Mouse (Mus musculus): ENCODE data around the gene Clic3. TPM values are rescaled to one million over a fixed set of nuclear protein-coding genes. Genes with fewer than 3 reads are reported as not detected.

Gene Clic3
- total RNA-seq, 2 experiments from 2014 or later, result 0.90 to 0.91 TPM

Small RNAs within 50 kb of the gene (microRNA-seq; reads per million reads assigned to microRNA genes)
- 1.8 reads per million for gene Mir3087

Other genes with a start within 250 kb of the Clic3 start
- gene Nelfb, start 245.3 kb upstream of the Clic3 start, total RNA-seq (2021), result 10 to 100 TPM; 46.3 to 48.8 TPM
- not detected for gene Stpg3, start 242.2 kb upstream of the Clic3 start, total RNA-seq (2021)
- not detected for gene Fam166a, start 238.1 kb upstream of the Clic3 start, total RNA-seq (2021)
- 100 to 1,000 TPM; 264 to 293 TPM for gene Tubb4b, start 232.1 kb upstream of the Clic3 start, total RNA-seq (2021)
- not detected for gene Slc34a3, start 222.5 kb upstream of the Clic3 start, total RNA-seq (2021)
- not detected for gene Rnf224, start 220.1 kb upstream of the Clic3 start, total RNA-seq (2021)
- 1 to 10 TPM; 6.4 to 7.3 TPM for gene Rnf208, start 214.6 kb upstream of the Clic3 start, total RNA-seq (2021)
- not detected for gene Cysrt1, start 214.4 kb upstream of the Clic3 start, total RNA-seq (2021)
- gene AL732309.1, start 210.0 kb upstream of the Clic3 start, total RNA-seq (2021), result 1 to 10 TPM; 2.3 to 3.3 TPM
- 10 to 100 TPM; 27.7 to 31.0 TPM for gene Tmem203, start 201.4 kb upstream of the Clic3 start, total RNA-seq (2021)
- 10 to 100 TPM; 11.2 to 11.4 TPM for gene Tprn, start 194.2 kb upstream of the Clic3 start, total RNA-seq (2021)
- 10 to 100 TPM; 48.0 to 52.2 TPM for gene Ssna1, start 184.4 kb upstream of the Clic3 start, total RNA-seq (2021)
- gene Anapc2, start 184.4 kb upstream of the Clic3 start, total RNA-seq (2021), result 10 to 100 TPM; 61.0 to 73.1 TPM
- not detected for gene Tmem210, start 168.7 kb upstream of the Clic3 start, total RNA-seq (2021)
- gene Lrrc26, start 166.9 kb upstream of the Clic3 start, total RNA-seq (2021), result not detected
- gene Grin1, start 137.7 kb upstream of the Clic3 start, total RNA-seq (2021), result 1 to 10 TPM; 7.3 to 9.6 TPM
- 10 to 100 TPM; 41.5 to 41.9 TPM for gene Man1b1, start 124.5 kb upstream of the Clic3 start, total RNA-seq (2021)
- gene Dpp7, start 100.5 kb upstream of the Clic3 start, total RNA-seq (2021), result 10 to 100 TPM; 15.4 to 19.1 TPM
- 10 to 100 TPM; 11.2 to 11.8 TPM for gene Uap1l1, start 91.2 kb upstream of the Clic3 start, total RNA-seq (2021)
- 1 to 10 TPM; 3.3 to 5.3 TPM for gene Sapcd2, start 84.5 kb upstream of the Clic3 start, total RNA-seq (2021)
- gene Entpd2, start 61.0 kb upstream of the Clic3 start, total RNA-seq (2021), result 10 to 100 TPM; 11.7 to 15.1 TPM
- 10 to 100 TPM; 67.8 to 83.9 TPM for gene Npdc1, start 57.5 kb upstream of the Clic3 start, total RNA-seq (2021)
- gene Fut7, start 33.6 kb upstream of the Clic3 start, total RNA-seq (2021), result 1 to 10 TPM in 1 of 2 experiments, under 1 TPM in 1; 0.67 to 1.1 TPM
- gene Abca2, start 28.1 kb upstream of the Clic3 start, total RNA-seq (2021), result 10 to 100 TPM; 21.1 to 27.4 TPM
- gene Paxx, start 4.3 kb downstream of the Clic3 start, total RNA-seq (2021), result 10 to 100 TPM; 33.1 to 42.3 TPM
- gene Ptgds, start 13.2 kb downstream of the Clic3 start, total RNA-seq (2021), result 1 to 10 TPM; 3.8 to 3.9 TPM
- gene Lcn12, start 37.1 kb downstream of the Clic3 start, total RNA-seq (2021), result not detected
- gene Fbxw5, start 43.9 kb downstream of the Clic3 start, total RNA-seq (2021), result 10 to 100 TPM; 73.1 to 88.8 TPM
- gene C8g, start 44.9 kb downstream of the Clic3 start, total RNA-seq (2021), result 10 to 100 TPM; 16.8 to 42.9 TPM
- gene Traf2, start 90.1 kb downstream of the Clic3 start, total RNA-seq (2021), result 10 to 100 TPM; 18.0 to 22.7 TPM
- gene Edf1, start 101.0 kb downstream of the Clic3 start, total RNA-seq (2021), result 100 to 1,000 TPM; 266 to 285 TPM
- 1 to 10 TPM; 1.6 to 6.3 TPM for gene Mamdc4, start 118.0 kb downstream of the Clic3 start, total RNA-seq (2021)
- gene Phpt1, start 118.4 kb downstream of the Clic3 start, total RNA-seq (2021), result 10 to 100 TPM; 63.5 to 82.8 TPM
- 1 to 10 TPM; 1.8 to 2.2 TPM for gene Ajm1, start 124.9 kb downstream of the Clic3 start, total RNA-seq (2021)
- gene Rabl6, start 151.7 kb downstream of the Clic3 start, total RNA-seq (2021), result 10 to 100 TPM; 70.0 to 88.5 TPM
- gene Ccdc183, start 160.8 kb downstream of the Clic3 start, total RNA-seq (2021), result not detected
- 10 to 100 TPM; 28.2 to 30.8 TPM for gene Tmem141, start 165.2 kb downstream of the Clic3 start, total RNA-seq (2021)
- gene Fcna, start 171.2 kb downstream of the Clic3 start, total RNA-seq (2021), result 10 to 100 TPM; 11.3 to 15.8 TPM
- gene Lcn8, start 196.3 kb downstream of the Clic3 start, total RNA-seq (2021), result 1 to 10 TPM in 1 of 2 experiments, not detected in 1; 1.6 TPM
- gene Lcn5, start 201.1 kb downstream of the Clic3 start, total RNA-seq (2021), result not detected
- gene Lcn6, start 219.9 kb downstream of the Clic3 start, total RNA-seq (2021), result not detected
- not detected for gene Lcn10, start 225.9 kb downstream of the Clic3 start, total RNA-seq (2021)
- gene Obp2a, start 243.2 kb downstream of the Clic3 start, total RNA-seq (2021), result 1 to 10 TPM; 2.4 to 2.6 TPM
- 10 to 100 TPM; 40.8 to 42.7 TPM for gene Bmyc, start 249.9 kb downstream of the Clic3 start, total RNA-seq (2021)